Mouse (Mus musculus) ovary, postnatal 36 days (tissue): ENCODE data around the gene Zfp398.

Experiments
- DNase-seq: peaks from one replicate; pipeline ENCODE4 v3.0.0; 2022; ENCODE audit warnings: low spot score, mixed read lengths

The Zfp398 gene

DNA sequence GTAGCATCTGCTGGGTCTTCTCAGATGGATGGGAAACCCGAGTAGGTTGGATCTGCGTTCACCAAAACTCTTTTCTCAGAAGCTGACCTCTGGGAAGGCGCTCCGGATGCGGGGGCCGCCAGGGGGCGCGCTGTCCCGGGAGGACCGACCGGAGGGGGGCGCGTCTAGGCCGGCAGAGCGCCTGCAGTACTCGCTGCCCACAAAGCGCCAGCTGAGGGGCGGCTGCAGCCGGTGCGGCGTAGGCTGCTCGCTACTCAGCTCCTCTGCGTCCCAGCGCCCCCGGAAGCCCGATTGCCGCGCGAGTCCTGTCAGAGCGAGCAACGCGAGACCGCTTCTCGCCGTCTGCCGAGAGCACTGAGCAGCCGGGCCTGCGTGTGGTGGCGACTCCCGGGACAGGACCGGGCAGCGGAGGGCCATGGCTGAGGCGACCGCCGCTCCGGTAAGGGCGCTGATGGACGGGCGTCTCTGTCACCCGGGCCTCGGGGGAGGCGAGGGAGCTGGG lies at the start of gene Zfp398:
Gene Zfp398, plus strand, starts transcription at position 180 of the 502 bp plus-strand sequence.
- DNase-seq = peak; percentile 97

DNA sequence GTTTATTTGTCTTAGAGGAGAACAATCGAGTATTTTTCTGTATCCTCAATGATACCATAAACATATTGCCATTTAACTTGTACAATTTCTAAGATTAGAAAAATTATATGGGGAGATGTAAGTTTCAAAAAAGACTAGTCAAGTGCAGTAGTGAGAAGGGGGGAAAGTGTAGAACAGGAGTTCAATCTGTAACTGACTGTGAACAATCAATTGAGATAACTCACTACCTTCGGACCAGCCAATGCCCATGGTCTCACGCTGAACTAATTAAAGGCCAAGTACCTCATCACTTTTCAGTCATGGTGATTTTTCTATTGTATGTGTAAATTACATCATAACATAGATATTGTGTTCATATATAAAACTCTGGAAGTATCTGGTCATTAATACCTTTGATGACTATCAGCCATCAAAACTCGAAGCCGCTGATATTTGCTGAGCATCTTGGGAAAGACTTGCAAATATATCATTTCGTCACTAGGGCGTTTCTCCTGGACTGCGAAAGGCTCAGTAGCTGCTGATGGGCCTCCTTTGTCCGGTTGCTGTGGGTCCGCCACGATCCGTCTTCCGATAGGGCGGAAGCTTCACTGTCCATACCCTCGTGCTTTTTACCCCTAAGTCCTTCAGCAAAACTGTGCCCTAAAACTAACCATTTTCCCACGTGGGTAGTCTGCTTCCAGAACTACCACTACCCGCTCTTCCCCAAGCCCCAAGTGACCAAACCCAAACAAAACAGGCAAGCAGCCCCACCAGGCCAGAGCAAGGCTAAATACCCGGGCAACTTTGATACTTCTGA lies 47.3 kb upstream of the Zfp398 start:
- peak; percentile 77 for DNase-seq

DNA sequence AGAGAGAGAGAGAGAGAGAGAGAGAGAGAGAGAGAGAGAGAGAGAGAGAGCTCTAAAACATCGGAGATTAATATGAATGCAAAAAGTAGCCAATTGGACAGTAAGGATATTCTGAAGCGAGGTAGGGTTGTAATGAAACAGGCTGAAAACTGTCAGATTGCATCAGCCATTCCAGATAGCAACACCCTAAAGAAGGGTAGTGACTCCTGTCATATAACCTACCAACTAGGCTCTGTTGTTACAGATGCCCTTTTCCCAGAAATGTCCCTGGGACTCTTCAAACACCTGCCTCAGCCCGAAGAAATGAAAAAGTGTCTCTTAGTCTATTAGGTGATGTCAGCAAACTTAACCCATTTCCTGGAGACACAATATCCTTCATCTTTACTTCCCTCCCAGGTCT lies 46.6 kb upstream of the Zfp398 start:
- no peak for DNase-seq

DNA sequence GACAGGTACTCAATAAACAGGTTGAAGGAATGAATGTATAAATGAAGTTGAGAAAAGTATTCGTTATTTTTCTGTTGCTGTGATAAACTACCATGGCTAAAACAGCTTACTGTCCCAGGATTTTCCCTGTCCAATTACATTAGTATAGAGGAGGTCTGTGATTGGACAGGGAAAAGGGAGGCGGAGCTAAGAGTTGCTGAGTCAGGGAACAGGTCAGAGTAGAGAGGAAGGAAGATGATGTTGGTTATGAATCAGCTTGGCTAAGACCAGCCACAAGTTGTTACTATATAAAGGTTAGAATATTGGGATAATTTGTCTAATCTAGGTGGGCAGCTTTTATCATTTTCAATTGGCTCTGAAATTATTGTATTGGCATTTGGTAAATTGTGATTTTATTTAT lies 44.7 kb upstream of the Zfp398 start:
- DNase-seq = no peak

DNA sequence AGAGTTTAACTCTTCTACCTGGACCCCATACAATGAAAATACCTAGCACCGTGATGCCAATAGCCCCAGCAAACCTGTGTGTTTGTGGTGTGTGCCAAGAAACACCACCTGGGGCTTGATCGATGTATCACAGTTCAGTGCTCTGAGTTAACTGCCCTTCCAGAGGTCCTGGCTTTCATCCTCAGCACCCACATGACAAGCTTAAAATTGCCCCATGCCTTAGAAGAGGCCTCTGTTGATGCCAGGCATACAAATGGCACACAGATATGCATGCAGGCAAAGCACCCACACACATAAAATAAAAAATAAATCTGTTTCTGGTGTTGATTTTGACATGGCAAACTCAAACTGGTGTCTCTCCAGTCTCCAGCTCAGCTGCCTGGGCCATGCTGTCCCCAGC lies 42.9 kb upstream of the Zfp398 start:
- DNase-seq = no peak

DNA sequence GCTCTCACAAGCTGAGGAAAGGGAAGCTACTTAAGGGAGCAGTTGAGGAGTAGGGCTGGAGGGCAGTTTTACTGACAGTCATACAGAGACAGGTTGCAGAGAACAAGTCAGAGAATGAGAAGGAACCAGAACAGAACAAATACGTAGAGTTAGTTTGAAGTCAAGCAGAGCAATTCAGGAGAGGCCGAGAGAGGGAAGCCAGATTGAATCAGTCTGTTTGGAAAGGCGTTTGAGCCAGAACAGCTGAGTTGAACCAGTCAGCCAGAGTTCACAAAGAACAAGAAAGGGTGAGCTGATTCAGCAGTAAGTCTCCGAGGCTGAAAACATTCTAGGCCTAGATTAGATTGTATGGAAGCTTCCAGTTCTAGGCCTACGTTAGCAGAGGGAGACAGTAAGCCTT lies 42.2 kb upstream of the Zfp398 start:
- no peak for DNase-seq

DNA sequence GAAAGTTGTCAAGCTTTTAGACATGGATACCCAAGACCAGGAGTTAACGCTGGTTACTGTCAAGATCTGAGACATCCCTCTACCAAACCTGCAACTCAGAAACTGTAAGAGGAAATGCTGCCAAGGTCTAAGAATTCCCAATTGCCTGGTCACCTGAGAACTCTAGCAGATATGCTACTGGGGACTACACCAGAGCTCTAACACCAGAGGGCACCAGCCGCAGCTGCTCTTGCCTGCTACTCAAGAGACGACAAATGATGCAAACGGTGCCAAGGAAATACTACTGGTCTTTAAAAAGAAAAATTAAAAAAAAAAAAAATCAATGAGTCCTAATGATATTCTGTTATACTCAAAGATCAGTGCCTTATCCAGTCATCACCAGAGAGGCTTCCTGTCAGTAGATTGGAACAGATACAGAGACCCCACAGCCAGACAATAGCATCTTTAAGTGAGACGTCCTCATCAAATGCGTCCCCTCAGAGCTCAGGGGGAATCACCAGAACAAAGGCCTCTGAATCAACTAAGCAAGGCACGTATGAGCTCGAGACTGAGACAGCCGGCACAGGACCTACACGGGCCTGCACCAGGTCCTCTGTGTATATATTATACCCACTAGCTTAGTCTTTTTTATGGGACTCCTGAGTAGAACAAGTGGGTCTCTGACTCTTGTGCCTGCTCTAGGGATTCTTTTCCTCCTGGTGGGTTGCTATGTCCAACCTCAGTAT lies 41.2 kb upstream of the Zfp398 start:
- peak; percentile 35 for DNase-seq

DNA sequence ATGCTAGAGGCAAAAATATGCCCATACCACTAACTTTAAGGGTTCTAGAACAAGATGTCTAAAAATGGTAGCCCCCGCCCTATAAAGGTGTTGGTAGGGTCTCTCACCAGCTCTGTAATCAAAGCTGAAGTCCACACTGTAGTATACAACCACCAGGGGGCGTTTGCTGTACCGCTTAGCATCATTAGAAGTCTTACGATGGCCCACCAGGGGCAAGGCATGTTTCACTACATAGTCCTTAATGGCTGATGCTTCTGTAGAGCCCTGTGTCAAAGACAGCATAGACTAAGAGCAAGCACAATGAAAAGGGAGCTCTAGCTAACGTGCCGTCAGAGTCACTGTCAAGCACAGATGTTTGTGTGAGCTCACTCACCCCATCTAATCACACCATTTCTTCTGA lies 36.4 kb upstream of the Zfp398 start:
- DNase-seq = no peak

DNA sequence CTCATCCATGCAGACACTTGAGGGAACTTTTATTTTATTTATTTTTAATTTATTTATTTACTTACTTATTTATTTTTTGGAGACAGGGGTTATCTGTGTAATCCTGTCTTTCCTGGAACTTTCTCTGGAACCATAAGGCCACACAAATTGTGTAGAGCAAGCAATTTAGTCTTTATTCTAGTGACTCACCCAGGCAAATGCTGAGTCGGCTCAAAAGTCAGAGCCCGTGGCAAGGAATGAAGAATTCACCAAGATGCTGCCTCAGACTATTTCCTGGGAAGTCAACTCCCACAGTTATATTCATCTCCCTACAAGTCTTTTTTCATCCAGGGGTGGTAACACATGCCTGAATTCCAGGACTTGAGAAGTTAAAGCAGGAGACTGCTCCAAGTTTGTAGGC lies 29.9 kb upstream of the Zfp398 start:
- no peak for DNase-seq

DNA sequence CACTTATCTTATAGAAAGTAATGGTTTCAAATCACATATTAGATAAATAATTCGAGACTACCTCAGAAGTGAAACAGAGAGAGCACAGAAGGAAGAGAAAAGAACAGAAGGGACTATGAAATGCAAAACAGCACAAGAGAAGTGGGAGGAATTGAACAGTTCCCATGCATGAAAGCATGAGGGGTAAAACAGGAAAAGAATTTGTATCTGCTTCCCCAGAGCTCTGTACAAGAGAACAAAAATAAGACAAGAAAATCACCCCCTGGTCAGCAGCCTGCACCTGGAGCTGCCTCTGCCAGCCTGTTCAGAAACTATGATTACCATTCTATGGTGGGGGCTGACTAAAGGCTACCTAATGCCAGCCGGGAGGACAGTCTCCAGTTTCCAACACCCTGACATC lies 28.0 kb upstream of the Zfp398 start:
- no peak for DNase-seq

DNA sequence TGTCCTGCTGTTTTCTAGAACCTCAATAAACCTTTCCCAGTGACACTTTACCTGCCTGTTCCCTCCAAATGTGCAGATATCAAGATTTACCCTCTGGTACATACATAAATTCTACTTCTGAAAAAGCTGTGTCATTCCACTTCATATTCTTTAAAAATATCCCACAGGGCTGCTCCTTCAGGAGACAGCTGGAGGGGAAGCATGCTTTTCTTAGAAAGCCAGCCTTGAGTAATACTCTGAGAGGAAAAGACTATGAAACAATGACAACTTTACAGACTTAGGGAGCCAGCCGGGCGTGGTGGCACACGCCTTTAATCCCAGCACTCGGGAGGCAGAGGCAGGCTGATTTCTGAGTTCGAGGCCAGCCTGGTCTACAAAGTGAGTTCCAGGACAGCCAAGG lies 26.9 kb upstream of the Zfp398 start:
- DNase-seq = no peak

DNA sequence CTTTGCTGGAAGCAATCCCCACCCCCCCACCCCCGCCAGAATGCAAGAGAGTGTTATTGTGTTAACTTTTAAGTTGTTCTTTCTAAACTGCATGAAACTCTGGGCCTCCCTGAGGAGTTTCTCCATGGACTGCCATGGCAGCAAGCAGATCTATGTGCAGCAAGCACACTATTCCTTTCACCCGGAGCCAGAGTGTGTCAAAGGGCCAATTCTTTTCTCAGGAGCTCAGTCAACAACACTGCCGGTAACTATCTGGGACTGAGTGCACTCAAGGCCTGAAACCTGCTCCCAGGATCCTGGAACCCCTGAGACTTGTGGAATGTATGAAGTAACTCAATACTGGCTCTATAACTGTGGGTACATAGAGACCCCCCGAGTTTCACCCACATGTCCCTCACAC lies 26.4 kb upstream of the Zfp398 start:
- DNase-seq = no peak

DNA sequence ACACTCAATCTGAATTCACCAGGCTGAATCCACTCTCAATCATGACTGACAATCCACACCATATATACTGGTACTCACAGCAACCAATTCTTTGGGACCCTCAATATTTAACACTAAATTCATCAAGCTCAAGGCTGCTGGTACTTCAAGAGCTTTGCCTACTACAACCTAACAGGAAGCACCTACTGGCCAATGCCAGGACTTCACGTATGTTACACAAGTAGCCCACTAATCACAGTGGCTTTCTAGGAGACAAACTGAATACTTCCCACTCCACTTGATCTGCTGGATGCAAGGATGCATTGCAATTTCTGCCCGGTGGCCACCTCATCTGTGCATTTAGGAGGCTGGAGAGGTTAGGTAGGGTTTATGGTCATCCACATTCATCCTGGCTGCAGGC lies 25.3 kb upstream of the Zfp398 start:
- no peak for DNase-seq

DNA sequence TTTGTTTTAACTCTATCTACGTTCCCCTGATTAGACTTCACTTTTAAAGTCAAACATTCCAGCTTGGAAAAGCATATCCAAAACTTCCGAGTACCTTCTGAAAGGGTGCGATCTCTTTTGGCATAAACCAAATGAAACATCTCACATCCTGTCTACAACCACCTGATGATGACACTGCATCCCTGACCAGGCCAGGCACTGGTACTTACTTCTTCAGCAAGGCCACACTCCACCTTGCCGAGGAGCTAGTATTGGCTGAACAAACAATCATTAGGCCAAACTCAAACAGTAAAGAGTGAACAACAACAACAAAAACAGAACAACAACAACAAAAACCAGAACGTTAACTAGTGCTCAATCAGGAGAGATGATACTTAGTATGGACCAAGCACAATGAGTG lies 24.1 kb upstream of the Zfp398 start:
- DNase-seq = no peak

DNA sequence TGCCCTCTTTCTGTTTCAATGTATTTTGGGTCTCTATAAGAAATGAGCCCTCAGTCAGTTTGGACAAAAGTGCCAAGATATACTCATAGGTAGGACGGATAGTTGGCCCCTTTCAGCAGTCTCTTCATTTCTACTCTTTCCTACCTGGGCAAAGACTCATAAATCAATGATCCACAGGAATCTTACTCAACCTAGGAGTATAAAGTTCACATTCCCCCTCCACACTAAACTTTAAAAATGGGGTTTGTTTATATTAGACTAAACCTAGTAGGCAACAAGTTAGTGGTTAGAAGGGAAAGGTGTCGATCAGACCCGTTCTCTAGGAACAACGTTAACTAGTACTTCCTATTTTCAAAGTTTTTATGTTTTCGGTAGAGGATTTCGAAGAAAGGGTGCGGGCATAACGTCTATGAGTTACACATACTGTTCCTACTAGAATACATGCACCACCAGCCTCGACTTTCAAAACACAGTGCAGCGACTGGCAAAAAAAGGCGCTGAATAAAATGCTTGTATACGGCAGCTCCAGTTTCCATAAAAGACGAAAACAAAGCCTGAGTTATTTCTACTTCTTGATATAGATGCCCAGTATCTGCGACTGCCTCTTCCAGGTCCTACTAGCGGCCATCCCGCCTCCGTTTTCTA lies 23.1 kb upstream of the Zfp398 start:
- no peak for DNase-seq

DNA sequence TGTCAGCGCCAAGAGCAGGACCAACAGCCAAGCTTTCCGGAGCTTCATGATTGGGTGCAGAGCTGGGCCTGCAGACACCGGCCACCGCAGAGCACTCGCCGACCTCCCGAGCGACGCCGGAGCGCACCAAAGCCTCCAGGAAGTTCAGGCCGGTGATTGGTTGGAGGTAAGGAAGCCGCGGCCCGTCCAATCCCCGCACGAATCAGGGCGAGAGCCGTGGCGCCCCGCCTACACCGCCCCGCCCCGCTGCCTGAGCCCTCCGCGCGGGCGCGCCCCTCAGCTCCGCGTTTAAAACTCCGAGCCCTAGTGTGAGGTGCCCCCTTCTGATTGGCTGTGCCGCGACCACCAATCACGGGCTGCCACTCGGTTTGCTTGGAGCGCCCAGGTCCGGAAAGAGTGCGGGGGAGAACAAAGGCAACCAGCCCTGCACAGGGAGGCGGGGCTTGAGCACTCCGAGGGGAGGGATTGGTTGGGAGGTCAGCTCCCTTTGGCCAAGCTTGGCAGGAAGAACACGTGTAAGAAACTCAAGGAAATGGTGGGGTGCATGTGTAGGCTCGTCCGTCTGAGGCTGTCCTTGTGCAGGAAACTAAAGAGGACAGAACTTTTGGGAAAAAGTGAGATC lies 22.1 kb upstream of the Zfp398 start, which contains the start of gene Pdia4:
Gene Pdia4, minus strand, starts transcription at position 174 of the 622 bp plus-strand sequence.
- peak; percentile 99 for DNase-seq

DNA sequence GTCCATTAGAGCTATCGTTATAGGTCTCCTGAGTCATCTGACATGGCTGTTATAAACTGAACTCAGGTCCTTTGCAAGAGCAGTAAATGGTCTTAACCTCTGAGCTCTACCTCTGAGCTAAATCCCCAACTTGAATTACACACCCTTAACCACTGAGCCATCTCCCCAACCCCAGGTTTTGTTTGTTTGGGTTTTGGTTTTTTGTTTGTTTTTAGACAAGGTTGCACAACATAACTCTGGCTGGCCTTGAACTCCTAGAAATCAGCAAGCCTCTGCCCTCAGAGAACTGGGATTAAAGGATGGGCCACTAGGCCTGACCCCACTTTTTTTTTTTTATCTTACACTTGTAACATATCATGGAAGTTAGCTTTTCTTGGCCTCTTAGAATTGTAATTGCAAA lies 19.3 kb upstream of the Zfp398 start:
- DNase-seq = no peak

DNA sequence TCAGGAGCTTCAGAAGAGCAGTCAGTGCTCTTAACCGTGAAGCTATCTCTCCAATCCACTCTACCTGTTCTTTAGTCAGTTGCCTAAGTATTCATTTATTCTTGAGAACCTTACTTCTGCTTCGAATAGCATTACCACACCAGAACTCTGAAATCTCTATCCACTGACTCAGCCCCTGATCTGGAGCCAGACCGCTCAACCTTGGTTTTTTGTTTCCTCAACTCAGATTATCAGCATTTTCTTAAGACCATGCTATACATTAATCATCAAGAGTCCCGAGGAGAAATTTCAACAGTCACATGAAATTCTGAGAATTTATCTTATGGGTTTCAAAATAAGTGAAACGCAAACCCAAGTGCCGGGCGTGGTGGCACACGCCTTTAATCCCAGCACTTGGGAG lies 16.7 kb upstream of the Zfp398 start:
- no peak for DNase-seq

DNA sequence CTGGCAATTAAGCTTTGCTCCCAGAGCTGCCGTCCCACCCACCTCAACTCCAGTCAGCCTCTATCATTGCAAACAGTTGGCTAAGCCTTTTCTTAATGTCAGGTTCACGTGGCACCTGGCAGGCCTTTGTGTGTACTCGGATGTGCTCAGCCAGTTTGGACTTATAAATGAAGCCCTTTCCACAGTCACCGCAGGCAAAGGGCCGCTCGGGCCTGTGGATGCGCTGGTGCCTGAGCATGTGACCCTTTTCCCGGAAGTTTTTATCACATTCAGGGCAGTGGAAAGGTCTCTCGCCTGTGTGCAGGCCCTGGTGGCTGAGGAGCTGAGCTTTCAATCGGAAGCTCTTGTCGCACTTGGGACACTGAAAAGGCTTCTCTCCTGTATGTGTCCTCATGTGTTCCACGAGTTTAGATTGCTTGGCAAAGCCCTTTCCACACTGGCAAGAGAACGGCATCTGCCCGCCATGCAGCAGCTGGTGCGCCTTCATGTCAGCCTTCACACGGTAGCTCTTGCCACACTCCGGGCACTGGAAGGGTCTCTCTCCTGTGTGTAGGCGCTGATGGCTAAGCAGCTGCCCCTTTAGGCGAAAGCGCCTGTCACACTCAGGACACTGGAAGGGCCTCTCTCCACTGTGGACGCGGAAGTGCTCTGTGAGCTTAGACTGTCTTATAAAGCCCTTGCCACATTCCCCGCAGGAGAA lies 15.7 kb upstream of the Zfp398 start:
- no peak for DNase-seq

DNA sequence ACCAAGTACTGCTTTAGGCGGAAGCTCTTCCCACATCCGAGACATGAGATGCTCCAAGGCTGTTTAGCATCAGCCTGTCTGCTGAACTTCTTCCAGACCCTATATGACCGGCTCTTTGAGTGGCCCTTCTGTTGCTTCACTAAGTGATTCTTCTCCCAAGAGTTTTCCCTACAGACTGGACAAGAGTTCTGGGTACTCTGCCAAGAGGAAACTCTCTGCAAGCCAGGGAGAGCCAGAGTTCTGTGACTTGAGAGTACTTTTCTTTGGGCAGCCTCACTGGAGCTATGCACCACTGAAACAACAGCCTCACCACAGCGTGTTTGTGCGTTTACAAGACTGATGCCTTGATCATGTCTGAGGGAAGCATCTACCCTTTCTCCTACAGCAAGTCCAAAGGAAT lies 14.2 kb upstream of the Zfp398 start:
- DNase-seq = no peak

DNA sequence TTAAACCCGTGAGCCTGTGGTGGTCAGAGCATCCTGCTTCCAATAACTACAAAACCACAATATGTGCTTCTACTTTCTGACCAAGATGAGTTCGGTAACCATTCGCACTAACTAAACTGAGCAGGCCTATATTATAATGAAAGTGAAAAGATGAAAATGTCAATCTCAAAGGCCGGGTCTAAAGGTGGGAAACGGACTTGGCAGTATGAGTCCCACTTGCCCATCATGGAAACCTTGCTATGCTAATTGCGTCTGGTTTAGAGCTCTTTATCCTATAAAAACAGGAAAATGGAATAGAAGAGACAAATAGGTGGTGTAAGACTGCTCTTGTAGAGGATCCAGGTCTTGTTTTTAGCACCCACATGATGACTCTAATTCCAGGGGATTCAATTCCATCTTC lies 13.7 kb upstream of the Zfp398 start:
- DNase-seq = no peak

DNA sequence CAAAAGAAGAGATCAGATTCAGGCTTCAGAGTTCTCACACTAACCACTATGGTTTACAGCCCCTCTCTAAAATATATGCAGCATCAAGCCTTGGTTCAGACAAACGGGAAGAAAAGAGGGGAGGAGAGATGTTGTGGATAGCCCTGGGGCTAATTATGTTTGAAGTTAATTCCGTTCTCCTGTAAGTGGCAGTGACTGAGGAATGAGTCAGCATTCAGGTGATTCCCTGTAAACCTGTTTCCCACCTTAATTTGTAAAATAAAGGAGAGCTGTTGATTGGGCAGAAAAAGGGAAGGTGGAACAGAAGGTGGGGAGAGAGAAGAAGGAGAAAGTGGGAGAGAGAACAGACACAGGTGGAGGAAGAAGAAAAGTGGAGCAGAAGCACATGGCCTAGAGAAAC lies 11.2 kb upstream of the Zfp398 start:
- DNase-seq = no peak
